Mouse (Mus musculus) urinary bladder, postnatal 25 days (tissue): Measurements from ENCODE around the gene Cpne9.

Source experiments
- DNase-seq: peaks from one replicate; pipeline ENCODE4 v3.0.0; 2022; ENCODE audit warnings: low spot score

The Cpne9 gene

GRCm38 (mm10) chr6:113343177-113344092, 61.3 kb downstream of the Cpne9 start, which contains the start of gene Camk1:
Gene Camk1 (minus strand): TSS chr6:113343984.
- DNase-seq = peak; percentile 70

DNA sequence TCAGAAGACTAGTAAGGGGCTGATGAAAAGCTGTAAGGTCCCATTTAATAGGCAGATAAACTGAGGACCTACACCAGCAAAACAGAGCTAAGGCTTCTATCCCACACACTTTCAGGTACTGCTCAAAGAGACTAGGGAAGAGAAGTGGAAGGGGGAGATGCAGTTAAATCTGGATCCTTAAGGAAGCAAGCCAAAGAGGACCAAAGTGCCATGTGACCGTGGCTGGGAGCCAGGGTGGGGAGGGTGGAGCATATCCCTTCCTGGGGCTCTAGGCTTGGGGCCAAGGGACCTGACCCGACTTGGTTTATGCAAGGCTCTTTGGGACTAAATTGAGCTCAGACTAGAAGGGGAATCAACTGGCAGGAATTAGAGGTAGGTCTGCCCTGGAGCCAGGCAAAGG, 62.2 kb downstream of the Cpne9 start:
- peak; percentile 50 for DNase-seq

DNA sequence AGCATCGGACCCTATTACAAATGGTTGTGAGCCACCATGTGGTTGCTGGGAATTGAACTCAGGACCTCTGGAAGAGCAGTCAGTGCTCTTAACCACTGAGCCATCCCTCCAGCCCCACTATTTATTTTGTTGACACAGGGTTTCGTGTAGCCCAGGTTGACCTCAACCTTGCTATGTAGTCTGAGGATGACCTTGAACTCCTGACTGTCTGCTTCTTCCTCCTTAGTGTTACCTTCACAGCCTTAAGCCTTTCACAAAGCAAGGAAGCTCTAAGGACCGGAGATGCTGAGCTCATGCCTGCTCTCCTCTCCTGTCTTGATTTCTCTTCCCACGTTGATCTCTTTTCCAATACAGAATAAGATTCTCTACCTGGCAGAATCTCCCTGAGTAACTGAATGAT, 64.8 kb downstream of the Cpne9 start:
- no peak for DNase-seq

DNA sequence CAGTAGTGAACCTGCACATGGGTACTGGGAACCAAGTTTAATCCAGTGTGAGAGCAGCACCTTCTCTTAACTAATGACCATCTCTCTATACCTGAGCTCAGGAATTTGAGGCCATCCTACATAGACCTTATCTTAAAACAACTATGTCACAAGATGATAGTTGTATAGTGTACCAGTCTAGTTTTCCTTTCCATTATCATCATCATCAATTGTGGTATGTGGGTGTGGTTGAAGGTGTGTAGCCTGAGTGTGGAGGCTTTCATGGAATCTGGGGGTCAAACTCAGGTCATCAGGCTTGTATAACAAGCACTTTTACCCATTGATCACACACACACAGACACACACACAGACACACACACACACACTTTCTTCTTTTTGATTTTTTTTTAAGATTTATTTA, 68.4 kb downstream of the Cpne9 start:
- no peak for DNase-seq

GRCm38 (mm10) chr6:113351161-113351560, 69.1 kb downstream of the Cpne9 start:
- DNase-seq = no peak

DNA sequence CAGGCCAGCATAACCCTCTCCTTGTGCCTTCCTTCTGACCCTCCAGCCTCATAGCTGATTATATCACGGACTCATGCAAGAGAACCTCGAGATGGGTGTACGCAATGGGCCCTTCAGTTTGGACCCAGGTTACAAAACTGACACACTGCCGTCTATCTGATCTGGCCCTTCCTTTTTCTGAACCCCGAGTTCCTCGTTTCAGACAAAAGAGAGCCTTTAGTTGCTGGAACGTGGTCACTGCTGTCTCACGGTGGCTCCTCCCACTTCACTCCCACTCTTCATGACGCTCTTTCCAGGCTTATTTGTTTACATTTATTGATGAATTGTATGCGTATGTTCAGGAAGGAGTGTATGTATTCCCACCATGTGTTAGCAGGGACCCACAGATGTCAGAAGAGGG, 69.5 kb downstream of the Cpne9 start:
- DNase-seq = no peak

- no peak for DNase-seq
Observed at GRCm38 (mm10) chr6:113352820-113353219, 70.7 kb downstream of the Cpne9 start.

- no peak for DNase-seq
Observed at GRCm38 (mm10) chr6:113353696-113354095, 71.6 kb downstream of the Cpne9 start.
